Mouse (Mus musculus): ENCODE measurements around the gene Snupn. TPM values are rescaled to one million over a fixed set of nuclear protein-coding genes. Genes with fewer than 3 reads are reported as not detected.
"Not testable (repeated sequence)": the region's sequence is repeated elsewhere in the genome, so short reads cannot be mapped to it uniquely, and the experiment has no call there.

Snupn gene
- total RNA-seq, 2 experiments from 2014 or later: 8.8 TPM; not detected in 1

- peak; percentile 73 for ATAC-seq (replicated peaks; ENCODE audit: low FRiP score, poor library complexity, severe bottlenecking)
Observed at GRCm38 (mm10) chr9:56928041-56928811, 22.5 kb upstream of the Snupn start, which contains the start of gene Snx33. TSS of gene Snx33 (minus strand) at chr9:56928371.

DNA sequence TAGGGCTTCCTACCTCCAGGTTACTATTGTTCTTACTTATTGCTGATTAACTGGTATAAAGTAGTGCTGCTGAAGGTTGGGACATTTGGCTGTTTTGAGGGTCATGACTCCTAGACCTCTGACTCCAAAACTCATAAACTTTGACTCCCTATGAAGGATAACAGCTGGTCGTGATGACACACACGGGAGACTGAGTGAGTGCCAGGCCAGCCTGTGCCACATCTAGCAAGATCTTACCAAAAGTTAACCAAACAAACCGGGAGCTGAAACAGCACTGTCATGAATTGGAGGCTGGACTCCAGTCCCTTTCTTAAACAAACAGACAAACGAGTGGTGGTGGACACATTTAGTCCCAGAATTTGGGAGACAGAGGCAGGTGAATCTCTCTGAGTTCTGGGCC lies 21.2 kb upstream of the Snupn start:
- no peak for ATAC-seq (replicated peaks; ENCODE audit: low FRiP score, poor library complexity, severe bottlenecking)

- ATAC-seq (replicated peaks; ENCODE audit: low FRiP score, poor library complexity, severe bottlenecking): no peak
Observed at GRCm38 (mm10) chr9:56930556-56930955, 20.1 kb upstream of the Snupn start.

- no peak for ATAC-seq (replicated peaks; ENCODE audit: low FRiP score, poor library complexity, severe bottlenecking)
Observed at GRCm38 (mm10) chr9:56936861-56937222, 13.8 kb upstream of the Snupn start.

- peak; percentile 93 for ATAC-seq (replicated peaks; ENCODE audit: low FRiP score, poor library complexity, severe bottlenecking)
Observed at GRCm38 (mm10) chr9:56937223-56938160, 13.2 kb upstream of the Snupn start, which contains the start of gene Imp3. TSS of gene Imp3 (plus strand) at chr9:56937475.

DNA sequence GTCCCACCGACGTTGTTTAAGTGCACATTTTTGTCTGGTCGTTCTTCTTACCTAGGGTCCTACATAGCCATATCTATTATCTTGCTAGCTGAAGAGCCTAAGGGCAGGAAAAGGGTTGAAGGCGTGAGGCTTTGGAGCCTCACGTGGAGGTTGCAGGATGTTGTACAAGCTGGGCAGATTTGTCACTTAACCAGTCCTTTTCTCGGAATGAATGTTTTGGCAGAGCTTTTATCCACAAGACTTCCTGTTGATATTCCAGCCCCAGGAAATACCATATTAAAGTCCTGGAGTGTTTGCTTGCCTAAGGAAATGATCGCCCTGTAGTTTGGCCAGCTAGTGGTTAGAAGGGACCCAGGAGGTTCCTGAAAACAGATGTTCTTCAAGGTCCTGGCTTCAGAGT lies 12.3 kb upstream of the Snupn start:
- ATAC-seq (replicated peaks; ENCODE audit: low FRiP score, poor library complexity, severe bottlenecking): no peak

DNA sequence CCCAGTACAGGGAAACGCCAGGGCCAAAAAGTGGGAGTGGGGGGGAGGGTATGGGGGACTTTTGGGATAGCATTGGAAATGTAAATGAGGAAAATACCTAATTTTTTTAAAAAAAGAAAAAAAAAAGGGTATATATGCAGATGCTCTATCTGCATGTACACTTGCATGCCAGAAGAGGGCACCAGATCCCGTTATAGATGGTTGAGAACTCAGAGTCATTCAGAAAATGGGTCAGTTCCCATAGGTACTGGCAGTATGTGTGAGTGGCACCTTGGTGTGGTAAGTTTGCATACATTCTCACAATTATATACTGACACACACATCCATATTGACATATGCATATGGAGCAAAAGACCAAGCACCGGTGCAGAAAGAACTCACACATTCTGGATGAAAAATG lies 3.2 kb upstream of the Snupn start:
- ATAC-seq (replicated peaks; ENCODE audit: low FRiP score, poor library complexity, severe bottlenecking): not testable (repeated sequence)

GRCm38 (mm10) chr9:56948699-56949098 lies 2.0 kb upstream of the Snupn start:
- not testable (repeated sequence) for ATAC-seq (replicated peaks; ENCODE audit: low FRiP score, poor library complexity, severe bottlenecking)

GRCm38 (mm10) chr9:56949767-56950166 lies 911 bp upstream of the Snupn start:
- no peak for ATAC-seq (replicated peaks; ENCODE audit: low FRiP score, poor library complexity, severe bottlenecking)

DNA sequence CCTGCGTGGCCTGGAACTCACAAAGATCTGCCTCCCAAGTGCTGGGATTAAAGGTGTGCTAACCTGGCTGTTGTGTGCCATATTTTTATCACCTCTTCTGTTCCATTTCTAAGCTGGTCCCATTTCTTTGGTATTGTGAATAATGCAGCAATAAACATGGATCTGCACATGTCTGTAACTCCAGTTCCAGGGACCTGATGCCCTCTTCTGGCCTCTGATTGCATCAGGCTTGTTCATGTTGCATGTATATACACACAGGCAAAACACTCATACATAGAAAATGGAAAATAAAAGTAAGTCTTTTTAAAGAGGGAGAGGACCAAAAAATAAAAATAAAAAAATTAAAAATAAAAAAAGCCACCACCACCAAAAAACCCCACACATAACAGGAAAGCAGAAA lies 2.9 kb downstream of the Snupn start:
- no peak for ATAC-seq (replicated peaks; ENCODE audit: low FRiP score, poor library complexity, severe bottlenecking)

- no peak for ATAC-seq (replicated peaks; ENCODE audit: low FRiP score, poor library complexity, severe bottlenecking)
Observed at GRCm38 (mm10) chr9:56956966-56957675, 6.4 kb downstream of the Snupn start.

- ATAC-seq (replicated peaks; ENCODE audit: low FRiP score, poor library complexity, severe bottlenecking): no peak
Observed at GRCm38 (mm10) chr9:56958689-56959088, 8.0 kb downstream of the Snupn start.

- no peak for ATAC-seq (replicated peaks; ENCODE audit: low FRiP score, poor library complexity, severe bottlenecking)
Observed at GRCm38 (mm10) chr9:56961591-56961990, 10.9 kb downstream of the Snupn start.

DNA sequence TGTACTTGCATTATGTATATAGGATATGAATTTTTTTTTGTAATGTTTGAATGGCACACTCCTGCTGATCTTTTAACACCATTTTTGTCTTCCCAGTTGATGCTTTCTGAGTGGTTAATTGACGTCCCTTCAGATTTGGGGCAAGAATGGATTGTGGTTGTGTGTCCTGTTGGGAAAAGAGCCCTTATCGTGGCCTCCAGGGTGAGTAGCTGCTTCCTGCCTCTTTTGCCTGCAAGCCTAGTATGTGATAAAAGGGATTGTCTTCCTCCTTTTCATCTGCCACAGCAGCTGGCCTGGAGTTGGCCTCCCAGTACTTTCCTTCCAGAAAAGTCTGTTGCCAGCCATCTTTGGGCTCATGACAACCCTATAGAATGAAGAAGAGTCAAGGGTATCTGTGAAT lies 19.5 kb downstream of the Snupn start:
- no peak for ATAC-seq (replicated peaks; ENCODE audit: low FRiP score, poor library complexity, severe bottlenecking)

DNA sequence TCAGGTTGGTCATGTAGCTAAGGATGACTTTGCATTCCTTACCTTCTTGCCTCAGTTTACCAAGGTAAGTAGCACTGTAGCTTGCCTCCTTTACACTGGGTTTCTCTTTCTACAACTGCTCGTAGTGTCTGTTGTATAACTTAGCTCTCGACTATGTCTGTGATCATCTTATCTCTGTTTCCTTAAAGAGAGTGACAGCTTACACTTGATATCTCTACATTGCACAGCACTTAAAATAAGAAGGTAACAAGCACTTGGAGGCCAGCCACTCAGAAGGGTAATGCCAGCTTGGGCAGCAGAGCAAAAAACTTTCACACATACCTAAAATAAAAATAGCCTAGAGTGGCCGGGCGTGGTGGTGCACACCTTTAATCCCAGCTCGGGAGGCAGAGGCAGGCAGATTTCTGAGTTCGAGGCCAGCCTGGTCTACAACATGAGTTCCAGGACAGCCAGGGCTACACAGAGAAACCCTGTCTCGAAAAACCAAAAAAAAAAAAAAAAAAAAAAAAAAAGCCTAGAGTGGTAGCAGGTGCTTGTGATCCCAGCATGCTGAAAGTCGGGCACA lies 23.4 kb downstream of the Snupn start:
- no peak for ATAC-seq (replicated peaks; ENCODE audit: low FRiP score, poor library complexity, severe bottlenecking)

DNA sequence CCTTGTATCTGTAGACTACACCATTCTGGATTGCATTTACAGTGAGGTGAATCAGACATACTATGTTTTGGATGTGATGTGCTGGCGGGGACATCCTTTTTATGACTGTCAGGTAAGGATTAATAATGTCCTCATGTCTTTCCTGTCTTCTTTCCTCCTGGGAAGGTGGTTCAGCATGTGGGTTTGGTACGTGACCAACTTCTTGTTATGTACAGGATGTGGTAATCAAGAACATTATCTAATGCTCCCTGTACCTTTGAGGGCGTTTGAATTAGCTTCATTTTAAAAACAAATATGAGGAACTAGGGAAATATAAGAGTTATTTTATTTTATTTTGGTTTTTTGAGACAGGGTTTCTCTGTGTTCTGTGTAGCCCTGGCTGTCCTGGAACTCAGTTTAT lies 24.5 kb downstream of the Snupn start:
- ATAC-seq (replicated peaks; ENCODE audit: low FRiP score, poor library complexity, severe bottlenecking): no peak

DNA sequence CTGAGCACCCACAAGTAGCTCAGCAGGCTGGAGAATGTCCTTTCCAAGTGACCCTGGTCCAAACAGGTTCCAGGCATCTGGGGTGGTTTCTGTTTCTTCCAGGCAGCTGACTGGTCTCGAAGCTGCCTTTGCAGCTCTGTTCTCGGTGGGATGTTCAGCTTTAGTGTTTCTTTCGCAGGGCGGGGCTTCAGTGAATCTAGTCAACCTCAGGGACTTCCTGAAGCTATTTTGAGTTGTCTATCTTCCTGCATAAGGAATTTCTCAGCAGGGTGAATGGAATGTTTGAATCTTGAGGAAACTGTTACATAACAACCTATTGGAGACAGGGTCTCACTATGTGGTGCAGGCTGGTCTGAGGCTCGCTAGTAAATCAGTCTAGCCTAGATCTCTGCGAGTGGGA lies 29.5 kb downstream of the Snupn start:
- no peak for ATAC-seq (replicated peaks; ENCODE audit: low FRiP score, poor library complexity, severe bottlenecking)

DNA sequence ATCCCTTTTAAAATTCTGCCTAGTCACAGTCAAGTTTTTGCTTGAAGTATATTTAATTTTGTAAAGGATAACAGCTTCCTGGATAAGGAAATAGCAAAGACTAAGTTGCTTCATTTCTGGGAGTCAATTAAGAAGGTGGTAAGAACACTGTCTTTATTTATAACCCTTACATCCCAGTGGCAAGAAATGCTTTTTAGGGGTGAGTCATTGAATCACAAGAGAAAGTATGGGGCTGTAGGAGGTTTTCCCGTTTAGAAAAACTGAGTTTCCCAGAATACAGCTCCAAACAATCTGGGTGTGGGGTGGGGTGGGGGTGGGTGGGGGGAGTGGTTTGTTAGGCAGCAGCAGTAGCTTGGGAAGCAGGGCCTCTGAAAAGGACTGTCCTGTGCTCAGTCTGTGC lies 30.8 kb downstream of the Snupn start:
- ATAC-seq (replicated peaks; ENCODE audit: low FRiP score, poor library complexity, severe bottlenecking): no peak

DNA sequence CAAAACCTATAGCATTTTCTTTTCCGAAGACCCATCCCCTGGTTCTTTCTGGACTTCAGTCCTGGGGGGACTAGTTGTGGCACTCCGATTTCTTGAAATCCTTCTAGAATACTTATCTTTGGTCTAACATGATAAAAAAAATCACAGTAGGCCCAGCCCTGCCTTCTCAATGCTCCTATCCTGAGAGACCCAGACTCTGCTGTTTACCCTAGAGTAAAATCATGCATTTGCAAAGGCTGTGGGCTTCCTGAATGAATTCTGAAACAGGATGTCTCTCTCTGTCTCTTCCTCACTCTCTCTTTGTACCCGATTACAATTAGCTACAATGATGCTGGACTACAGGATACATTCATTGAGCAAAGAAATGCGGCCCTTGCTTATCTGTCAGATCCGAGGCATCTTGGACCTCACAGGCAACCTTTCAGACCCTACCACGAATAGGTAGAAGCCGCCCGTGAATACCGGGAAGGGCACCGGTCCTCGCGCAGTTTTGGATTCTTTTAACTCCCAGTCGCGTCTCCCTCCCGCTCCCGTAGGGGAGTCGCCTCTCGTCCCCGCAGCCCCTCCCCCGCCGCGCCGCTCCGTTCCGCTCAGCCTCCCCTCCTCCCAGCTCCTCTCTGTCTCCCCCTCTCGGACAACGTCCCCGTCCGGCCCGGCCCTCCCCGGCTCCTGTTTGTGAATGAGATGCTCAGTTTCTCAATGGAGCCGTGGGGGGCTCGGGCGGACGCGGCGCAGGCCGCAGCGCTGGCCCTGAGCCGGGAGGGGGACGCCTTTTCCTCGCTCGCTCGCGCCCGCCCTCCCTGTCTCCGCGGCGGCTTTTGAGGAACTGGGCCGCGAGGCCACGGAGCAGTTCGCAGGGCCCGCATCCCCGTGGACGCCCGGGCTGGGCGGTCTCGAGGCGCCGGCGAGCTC lies 43.9 kb downstream of the Snupn start, which contains the start of gene Ptpn9:
TSS of gene Ptpn9 (plus strand) at position 638 of the 912 bp plus-strand sequence.
- peak; percentile 67 for ATAC-seq (replicated peaks; ENCODE audit: low FRiP score, poor library complexity, severe bottlenecking)

Data from erythroid progenitor cell, adult 5-6 weeks (primary cell).